Comparison of ENCODE assay signal across 19 mouse cellular contexts in genomic region chr5:125124002-125124401, GRCm38 (mm10). TPM values are rescaled to one million over a fixed set of nuclear protein-coding genes. Genes with fewer than 3 reads are reported as not detected.
A peak's percentile ranks its signal among the peaks of the same experiment; 100 is the strongest.
DNase-seq lines count a peak whose midpoint lies in the region; ATAC-seq and TF ChIP-seq lines count a peak whose summit lies in the region.
"Had no signal": no experiment of that assay in that cellular context is flagged by ENCODE, and none has a peak within 500 bp of the region (broad histone marks: within the 10 kb centered on the region; RNA-seq: fewer than 3 reads in every experiment).

No protein-coding gene starts in this region.

- WGBS in forebrain, embryonic 12.5 days = 86% methylated on average over 7 of the region's 7 CpGs
- 82% methylated on average over 7 of the region's 7 CpGs for WGBS in forebrain, postnatal 0 days
- WGBS in limb, embryonic 12.5 days = 78% methylated on average over 7 of the region's 7 CpGs
- 85% methylated on average over 7 of the region's 7 CpGs for WGBS in limb, embryonic 10.5 days
- 81% methylated on average over 7 of the region's 7 CpGs for WGBS in midbrain, embryonic 13.5 days
- 80% methylated on average over 7 of the region's 7 CpGs for WGBS in midbrain, embryonic 16.5 days

- H3K27me3 ChIP-seq in forebrain, embryonic 12.5 days = no peaks in the 10 kb centered on the region
- no peaks in the 10 kb centered on the region for H3K27me3 ChIP-seq in forebrain, postnatal 0 days (ENCODE audit: insufficient read depth, low read length)
- no peaks in the 10 kb centered on the region for H3K27me3 ChIP-seq in limb, embryonic 12.5 days
- H3K27me3 ChIP-seq in limb, embryonic 10.5 days (ENCODE audit: low read depth, poor library complexity, severe bottlenecking) = no peaks in the 10 kb centered on the region
- no peaks in the 10 kb centered on the region for H3K27me3 ChIP-seq in midbrain, embryonic 13.5 days
- no peaks in the 10 kb centered on the region for H3K27me3 ChIP-seq in midbrain, embryonic 16.5 days (ENCODE audit: control insufficient read depth, insufficient read depth, low read depth, low read length)
- H3K27me3 ChIP-seq: heart, embryonic 12.5 days; liver, embryonic 15.5 days; stomach, embryonic 15.5 days had no signal

- TF ChIP-seq CTCF in forebrain, postnatal 0 days (IDR thresholded peaks at IDR 0.05; ENCODE audit: low read depth) = no peak

- no peak for DNase-seq in forebrain, postnatal 0 days
- no peak for DNase-seq in limb, embryonic 10.5 days (ENCODE audit: low spot score)
- DNase-seq in lung, postnatal 36 days = peak; percentile 52
- no peak for DNase-seq in spleen, adult 12 weeks (ENCODE audit: low spot score)
- DNase-seq: cerebellum, adult 11 months; cerebellum, postnatal 14 days; embryo, embryonic 11 days; gastrocnemius, postnatal 36 days; kidney, adult 9 months; thymus, adult 2 months had no signal

- peak overlapping the region; percentile 5 for H3K9ac ChIP-seq in forebrain, embryonic 12.5 days
- H3K9ac ChIP-seq in forebrain, postnatal 0 days = no peak overlapping the region
- 0 out of 2 replicates have a peak overlapping the region, but pooled peaks have one; percentile 12 for H3K9ac ChIP-seq in limb, embryonic 12.5 days (replicated peaks)
- 0 out of 2 replicates have a peak overlapping the region, but pooled peaks have one; percentile 12 for H3K9ac ChIP-seq in midbrain, embryonic 13.5 days (replicated peaks)
- no peak overlapping the region for H3K9ac ChIP-seq in midbrain, embryonic 16.5 days (ENCODE audit: low read depth, low read length)
- H3K9ac ChIP-seq: liver, embryonic 15.5 days; stomach, embryonic 15.5 days had no signal

- no peaks in the 10 kb centered on the region for H3K9me3 ChIP-seq in forebrain, embryonic 12.5 days
- no peaks in the 10 kb centered on the region for H3K9me3 ChIP-seq in forebrain, postnatal 0 days (ENCODE audit: low read length)
- no peaks in the 10 kb centered on the region; the same call in 1 of the 2 replicates for H3K9me3 ChIP-seq in limb, embryonic 12.5 days
- H3K9me3 ChIP-seq in limb, embryonic 10.5 days (replicated peaks) = no peaks in the 10 kb centered on the region
- no peaks in the 10 kb centered on the region for H3K9me3 ChIP-seq in midbrain, embryonic 13.5 days
- H3K9me3 ChIP-seq in midbrain, embryonic 16.5 days (replicated peaks; ENCODE audit: control insufficient read depth, low read length, poor library complexity, severe bottlenecking) = no peaks in the 10 kb centered on the region
- H3K9me3 ChIP-seq: heart, embryonic 12.5 days; liver, embryonic 15.5 days; midbrain, embryonic 10.5 days; stomach, embryonic 15.5 days had no signal

- H3K4me3 ChIP-seq in forebrain, embryonic 12.5 days (replicated peaks) = no peak overlapping the region
- no peak overlapping the region for H3K4me3 ChIP-seq in forebrain, postnatal 0 days (ENCODE audit: low read depth, low read length)
- H3K4me3 ChIP-seq in limb, embryonic 12.5 days (replicated peaks) = no peak overlapping the region
- no peak overlapping the region for H3K4me3 ChIP-seq in limb, embryonic 10.5 days
- no peak overlapping the region for H3K4me3 ChIP-seq in midbrain, embryonic 13.5 days (replicated peaks)
- H3K4me3 ChIP-seq in midbrain, embryonic 16.5 days (ENCODE audit: low read depth, low read length) = no peak overlapping the region
- H3K4me3 ChIP-seq: heart, embryonic 12.5 days; liver, embryonic 15.5 days; midbrain, embryonic 10.5 days; myocyte; stomach, embryonic 15.5 days had no signal

- no peak for ATAC-seq in forebrain, embryonic 12.5 days (ENCODE audit: low FRiP score)
- no peak for ATAC-seq in forebrain, postnatal 0 days
- no peak for ATAC-seq in limb, embryonic 12.5 days (ENCODE audit: insufficient number of reproducible peaks, insufficient read depth, low FRiP score, low TSS enrichment, low read depth)
- ATAC-seq in midbrain, embryonic 13.5 days = no peak
- no peak for ATAC-seq in midbrain, embryonic 16.5 days

- peaks cover 36% of the 10 kb centered on the region for H3K36me3 ChIP-seq in forebrain, embryonic 12.5 days (replicated peaks)
- H3K36me3 ChIP-seq in forebrain, postnatal 0 days (ENCODE audit: insufficient read depth) = peaks cover 10% of the 10 kb centered on the region
- H3K36me3 ChIP-seq in limb, embryonic 12.5 days = peaks cover 56% of the 10 kb centered on the region
- peaks cover 56% of the 10 kb centered on the region for H3K36me3 ChIP-seq in limb, embryonic 10.5 days
- peaks cover 15% of the 10 kb centered on the region for H3K36me3 ChIP-seq in midbrain, embryonic 13.5 days
- peaks cover 3% of the 10 kb centered on the region; the same call in 1 of the 2 replicates for H3K36me3 ChIP-seq in midbrain, embryonic 16.5 days (ENCODE audit: control insufficient read depth, insufficient read depth, low read length)

- no peak overlapping the region for H3K27ac ChIP-seq in forebrain, embryonic 12.5 days
- no peak overlapping the region for H3K27ac ChIP-seq in forebrain, postnatal 0 days (ENCODE audit: low read depth, low read length)
- H3K27ac ChIP-seq in limb, embryonic 12.5 days = no peak overlapping the region; the same call in 1 of the 2 replicates
- H3K27ac ChIP-seq in limb, embryonic 10.5 days = no peak overlapping the region; the same call in 1 of the 2 replicates
- H3K27ac ChIP-seq in midbrain, embryonic 13.5 days = peak overlapping the region; percentile 44; the same call in 1 of the 2 replicates
- no peak overlapping the region for H3K27ac ChIP-seq in midbrain, embryonic 16.5 days (ENCODE audit: low read length)
- H3K27ac ChIP-seq: liver, embryonic 15.5 days; stomach, embryonic 15.5 days had no signal

- H3K4me2 ChIP-seq in forebrain, embryonic 12.5 days = no peak overlapping the region
- no peak overlapping the region for H3K4me2 ChIP-seq in forebrain, postnatal 0 days (ENCODE audit: low read depth)
- H3K4me2 ChIP-seq in limb, embryonic 12.5 days = no peak overlapping the region
- no peak overlapping the region for H3K4me2 ChIP-seq in midbrain, embryonic 13.5 days (replicated peaks)
- no peak overlapping the region for H3K4me2 ChIP-seq in midbrain, embryonic 16.5 days (ENCODE audit: low read length)
- H3K4me2 ChIP-seq: heart, embryonic 12.5 days; liver, embryonic 15.5 days; stomach, embryonic 15.5 days had no signal

- H3K4me1 ChIP-seq in forebrain, embryonic 12.5 days = peaks cover 54% of the 10 kb centered on the region
- H3K4me1 ChIP-seq in forebrain, postnatal 0 days (ENCODE audit: insufficient read depth) = peaks cover 6% of the 10 kb centered on the region
- peaks cover 45% of the 10 kb centered on the region for H3K4me1 ChIP-seq in limb, embryonic 12.5 days (replicated peaks)
- H3K4me1 ChIP-seq in limb, embryonic 10.5 days = peaks cover 58% of the 10 kb centered on the region
- H3K4me1 ChIP-seq in midbrain, embryonic 13.5 days (replicated peaks) = peaks cover 71% of the 10 kb centered on the region
- H3K4me1 ChIP-seq in midbrain, embryonic 16.5 days (ENCODE audit: control insufficient read depth, insufficient read depth, low read length) = peaks cover 14% of the 10 kb centered on the region

RNA-seq across cellular contexts. Expression of gene Ncor2, which starts 55.0 kb away (rescaled TPM):
- polyA plus RNA-seq in forebrain, embryonic 12.5 days (2016; fragmentation: Nextera tagmentation; extraction: Ambion mirVana) = 26.0 and 27.0 TPM in 2 replicates
- total RNA-seq in forebrain, postnatal 0 days (2014; rRNA removed) = 12.7 and 13.4 TPM in 2 replicates
- 11.6 and 16.8 TPM in 2 replicates for polyA plus RNA-seq in forebrain, postnatal 0 days (2015; fragmentation: Nextera tagmentation; extraction: Ambion mirVana)
- 27.2 and 29.4 TPM in 2 replicates for polyA plus RNA-seq in limb, embryonic 12.5 days (2016; fragmentation: Nextera tagmentation; extraction: Ambion mirVana)
- 22.4 and 26.8 TPM in 2 replicates for polyA plus RNA-seq in limb, embryonic 10.5 days (2016; fragmentation: Nextera tagmentation; extraction: Ambion mirVana)
- 20.2 and 22.6 TPM in 2 replicates for polyA plus RNA-seq in midbrain, embryonic 13.5 days (2015; fragmentation: Nextera tagmentation; extraction: Ambion mirVana)
- 19.9 and 22.9 TPM in 2 replicates for polyA plus RNA-seq in midbrain, embryonic 16.5 days (2015; fragmentation: Nextera tagmentation; extraction: Ambion mirVana)

Comparison
In these comparisons a context has a peak if more than half of its experiments do, and no peak if none do; other contexts are left out.
1. H3K9ac ChIP-seq: peak in forebrain, embryonic 12.5 days (single experiment), limb, embryonic 12.5 days (single experiment) and midbrain, embryonic 13.5 days (single experiment); none in forebrain, postnatal 0 days (single experiment) and midbrain, embryonic 16.5 days (single experiment).